Mouse (Mus musculus) testis, adult 2 months (tissue): ENCODE data around the gene Cpsf4l. TPM values are rescaled to one million over a fixed set of nuclear protein-coding genes. Genes with fewer than 3 reads are reported as not detected.
A peak's percentile ranks its signal among the peaks of the same experiment; 100 is the strongest.

ENCODE experiments used
- H3K27ac ChIP-seq: fragments of 200-500 bp; 2 replicates; pipeline ENCODE4 v1.5.1; 2012; ENCODE audit warnings: low read depth, low read length; ENCODE audit not compliant: control insufficient read depth, insufficient read depth
- H3K27me3 ChIP-seq: fragments of 200-500 bp; 2 replicates; pipeline ENCODE4 v1.6.1; 2012; ENCODE audit warnings: mild to moderate bottlenecking, low read length, moderate library complexity; ENCODE audit not compliant: control insufficient read depth, insufficient read depth
- H3K36me3 ChIP-seq: fragments of 200-500 bp; 2 replicates; pipeline ENCODE4 v1.6.1; 2012; ENCODE audit warnings: mild to moderate bottlenecking, low read length; ENCODE audit not compliant: control insufficient read depth, insufficient read depth
- H3K4me1 ChIP-seq: fragments of 200-500 bp; 2 replicates; pipeline ENCODE4 v1.6.1; 2012; ENCODE audit warnings: low read length; ENCODE audit not compliant: control insufficient read depth, insufficient read depth
- H3K4me3 ChIP-seq: fragments of 200-500 bp; 2 replicates; pipeline ENCODE4 v1.5.1; 2012; ENCODE audit warnings: low read depth, mild to moderate bottlenecking, low read length, moderate library complexity, mixed read lengths; ENCODE audit not compliant: control insufficient read depth
- CTCF ChIP-seq: fragments of 200-500 bp; IDR thresholded peaks from 2 replicates; pipeline ENCODE4 v1.5.1; 2012; ENCODE audit warnings: low read depth, mild to moderate bottlenecking, inconsistent platforms, low read length, moderate library complexity; ENCODE audit not compliant: control insufficient read depth, insufficient read depth, insufficient replicate concordance
- POLR2A ChIP-seq: fragments of 200-500 bp; IDR thresholded peaks from 2 replicates; pipeline ENCODE4 v1.6.1; 2012; ENCODE audit warnings: low read depth, mild to moderate bottlenecking, inconsistent platforms, low read length, moderate library complexity; ENCODE audit not compliant: control insufficient read depth
- polyA plus RNA-seq: library from polyadenylated mRNA; depleted of rRNA; stranded (reverse); fragments of >200 nt; gene quantifications from 2 replicates; pipeline ENCODE4 v1.2.3, GENCODE M21; 2012

Gene Cpsf4l
- polyA plus RNA-seq, 1 experiment, result 80.7 TPM

DNA sequence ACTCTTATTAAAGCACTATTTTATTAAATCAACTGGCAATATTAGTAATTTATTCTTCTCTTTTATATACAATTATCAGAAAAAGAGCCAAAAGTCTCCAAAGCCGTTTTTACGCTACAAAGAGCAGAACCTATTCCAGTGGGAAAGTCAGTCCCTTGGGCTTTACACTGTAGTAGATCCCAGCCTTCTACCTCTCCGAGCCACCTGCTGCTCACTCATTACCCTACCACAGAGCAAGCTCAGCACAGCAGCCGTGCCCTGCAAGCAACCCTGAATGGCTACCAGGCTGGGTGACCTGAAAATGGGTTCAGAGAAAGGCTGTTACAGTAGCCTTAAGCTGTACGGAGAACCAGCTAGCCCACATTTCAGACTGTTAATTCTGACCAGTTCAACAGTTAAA lies 35.2 kb downstream of the Cpsf4l start:
- Histone ChIP-seq H3K4me1 (peaks cover 2% of the 10 kb centered on the region; the same call in 1 of the 2 replicates), H3K4me3 (no peak overlapping the region), H3K27ac (no peak overlapping the region), H3K36me3 (peaks cover 5% of the 10 kb centered on the region), H3K27me3 (no peaks in the 10 kb centered on the region)
- no peak for TF ChIP-seq CTCF

DNA sequence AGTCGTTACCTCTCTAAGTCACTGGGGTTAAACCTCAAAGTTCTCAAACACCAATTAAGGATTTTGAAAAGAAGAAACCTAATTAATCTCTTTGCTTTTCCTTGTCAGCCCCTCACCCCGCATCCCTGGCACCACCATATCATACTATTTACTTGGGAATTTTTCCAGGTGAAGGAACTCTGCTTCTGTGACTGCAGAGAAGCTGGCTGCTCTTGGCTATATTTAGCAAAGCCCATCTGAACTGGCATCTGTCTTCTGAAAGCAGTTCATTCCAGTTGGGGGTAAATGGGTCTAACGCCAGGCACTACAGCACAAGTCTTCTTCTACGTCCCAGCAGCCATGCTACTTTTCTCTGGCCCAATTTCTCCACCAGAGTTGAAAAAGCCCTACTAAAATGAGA lies 36.2 kb downstream of the Cpsf4l start:
- H3K4me3 ChIP-seq, result no peak overlapping the region
- H3K27me3 ChIP-seq, result no peaks in the 10 kb centered on the region
- TF ChIP-seq CTCF (no peak), POLR2A (no peak)
- peaks cover 5% of the 10 kb centered on the region for H3K36me3 ChIP-seq
- no peak overlapping the region for H3K27ac ChIP-seq
- peaks cover 2% of the 10 kb centered on the region; the same call in 1 of the 2 replicates for H3K4me1 ChIP-seq

DNA sequence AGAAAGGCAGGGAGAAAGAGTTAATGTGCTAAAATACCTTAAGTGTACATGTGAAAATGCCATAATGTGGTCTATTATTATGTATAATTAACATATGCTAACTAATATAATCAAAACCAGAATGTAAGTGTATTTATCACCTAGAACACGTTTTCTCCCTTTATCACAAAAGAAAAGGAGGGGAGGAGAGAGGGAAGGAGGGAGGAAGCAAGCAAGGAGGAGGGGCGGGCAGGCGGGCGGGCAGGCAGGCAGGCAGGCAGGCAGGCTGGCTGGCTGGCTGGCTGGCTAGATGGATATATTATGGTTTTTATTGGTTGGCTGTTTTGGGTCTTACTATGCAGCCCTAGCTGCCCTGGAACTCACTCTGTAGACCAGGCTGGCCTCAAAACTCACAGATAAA lies 40.1 kb downstream of the Cpsf4l start:
- H3K4me3 ChIP-seq, result no peak overlapping the region
- H3K27me3 ChIP-seq, result no peaks in the 10 kb centered on the region
- H3K36me3 ChIP-seq, result peaks cover 5% of the 10 kb centered on the region
- H3K4me1 ChIP-seq, result peaks cover 3% of the 10 kb centered on the region
- TF ChIP-seq CTCF, result no peak
- TF ChIP-seq POLR2A, result no peak
- no peak overlapping the region for H3K27ac ChIP-seq

DNA sequence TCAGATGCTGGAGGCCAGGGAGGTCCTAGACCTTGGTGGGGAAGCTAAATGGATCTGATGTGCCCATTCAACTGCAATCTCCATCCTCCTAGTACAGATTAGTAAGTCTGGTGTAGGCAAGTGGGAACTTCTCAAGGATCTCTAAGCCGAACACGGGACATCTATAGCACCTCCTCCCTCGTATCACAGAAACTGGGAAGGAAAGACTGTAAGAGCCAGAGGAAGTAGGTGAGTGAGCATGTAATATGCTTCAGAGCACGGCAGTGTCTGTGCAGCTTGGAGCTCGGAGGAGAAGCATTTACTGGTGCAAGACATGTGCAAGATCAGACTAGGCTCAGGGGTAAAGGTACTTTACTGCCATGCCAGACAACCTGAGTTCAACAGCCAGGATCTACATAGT lies 41.0 kb downstream of the Cpsf4l start:
- peaks cover 4% of the 10 kb centered on the region for H3K36me3 ChIP-seq

DNA sequence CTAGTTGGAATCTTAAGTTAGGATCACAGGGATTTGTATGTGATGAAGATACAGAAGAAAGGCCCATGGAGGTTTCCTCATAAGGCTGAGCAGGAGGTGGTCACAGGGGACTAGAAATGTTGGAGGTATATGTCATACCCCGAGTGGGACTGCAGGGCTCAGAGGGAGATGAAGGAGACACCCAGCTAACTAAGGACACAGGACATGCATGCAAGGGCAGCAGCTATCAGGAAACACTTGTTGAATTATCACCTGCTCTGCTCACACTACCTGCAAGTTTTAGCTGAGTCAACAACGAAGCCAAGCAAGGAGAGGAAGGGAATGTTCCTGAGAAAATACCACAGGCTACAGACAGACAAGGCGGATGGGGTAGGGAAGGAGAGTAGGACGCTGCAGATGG lies 42.1 kb downstream of the Cpsf4l start:
- Histone ChIP-seq H3K27me3 (no peaks in the 10 kb centered on the region), H3K27ac (no peak overlapping the region), H3K4me1 (peaks cover 3% of the 10 kb centered on the region), H3K4me3 (no peak overlapping the region), H3K36me3 (peaks cover 4% of the 10 kb centered on the region)
- no peak for TF ChIP-seq POLR2A
- no peak for TF ChIP-seq CTCF

More for the DNA sequence above, 41.0 kb downstream of the Cpsf4l start:
- Histone ChIP-seq H3K4me3 (no peak overlapping the region), H3K27ac (no peak overlapping the region), H3K4me1 (peaks cover 3% of the 10 kb centered on the region), H3K27me3 (no peaks in the 10 kb centered on the region)
- no peak for TF ChIP-seq POLR2A
- TF ChIP-seq CTCF, result no peak

DNA sequence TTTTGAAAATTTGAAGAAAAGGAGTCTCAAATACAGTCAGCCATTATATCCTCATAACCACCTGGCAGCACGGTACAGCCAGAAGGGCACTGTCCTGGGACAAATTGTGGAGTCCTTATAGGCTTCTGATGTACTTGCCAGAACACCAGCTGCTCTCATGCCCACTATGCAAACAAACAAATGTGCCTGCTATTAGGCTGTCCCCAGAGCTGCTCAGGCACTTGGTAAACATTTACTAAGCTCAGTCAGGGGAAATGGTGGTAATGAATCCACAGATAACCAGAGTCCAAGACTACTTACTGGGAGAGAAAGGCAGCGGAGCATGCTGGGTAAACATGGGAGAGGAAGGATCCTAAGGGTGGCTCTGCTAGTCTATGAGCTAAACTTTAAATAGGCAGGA lies 42.7 kb downstream of the Cpsf4l start:
- H3K36me3 ChIP-seq, result peaks cover 4% of the 10 kb centered on the region
- no peak overlapping the region for H3K27ac ChIP-seq
- TF ChIP-seq POLR2A (no peak), CTCF (no peak)

DNA sequence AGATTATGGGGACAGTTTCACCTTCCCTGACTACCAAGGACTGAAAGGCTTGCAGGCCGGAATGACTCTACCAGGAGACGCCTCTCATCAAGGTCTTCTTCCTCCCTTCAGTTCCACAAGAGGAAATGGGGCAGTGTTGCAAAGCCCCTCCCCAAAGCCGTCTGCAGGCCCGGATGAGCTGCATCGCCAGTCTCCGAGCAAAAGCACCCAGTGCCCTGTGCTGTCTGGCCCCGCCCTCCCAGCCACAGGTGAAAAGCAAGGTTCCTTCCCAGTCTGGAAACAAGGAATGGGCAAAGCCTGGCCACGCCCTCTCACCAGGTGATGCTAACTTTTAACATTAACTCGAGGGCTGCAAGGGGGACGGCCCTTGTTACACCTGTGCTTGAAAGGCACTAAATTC lies 43.2 kb downstream of the Cpsf4l start:
- TF ChIP-seq POLR2A (no peak), CTCF (no peak)
- Histone ChIP-seq H3K4me1 (peaks cover 3% of the 10 kb centered on the region), H3K27me3 (no peaks in the 10 kb centered on the region), H3K27ac (no peak overlapping the region), H3K36me3 (peaks cover 4% of the 10 kb centered on the region), H3K4me3 (peak overlapping the region; percentile 75)

More for the DNA sequence above, 42.7 kb downstream of the Cpsf4l start:
- peak overlapping the region; percentile 75 for H3K4me3 ChIP-seq
- H3K4me1 ChIP-seq, result peaks cover 3% of the 10 kb centered on the region
- H3K27me3 ChIP-seq, result no peaks in the 10 kb centered on the region

DNA sequence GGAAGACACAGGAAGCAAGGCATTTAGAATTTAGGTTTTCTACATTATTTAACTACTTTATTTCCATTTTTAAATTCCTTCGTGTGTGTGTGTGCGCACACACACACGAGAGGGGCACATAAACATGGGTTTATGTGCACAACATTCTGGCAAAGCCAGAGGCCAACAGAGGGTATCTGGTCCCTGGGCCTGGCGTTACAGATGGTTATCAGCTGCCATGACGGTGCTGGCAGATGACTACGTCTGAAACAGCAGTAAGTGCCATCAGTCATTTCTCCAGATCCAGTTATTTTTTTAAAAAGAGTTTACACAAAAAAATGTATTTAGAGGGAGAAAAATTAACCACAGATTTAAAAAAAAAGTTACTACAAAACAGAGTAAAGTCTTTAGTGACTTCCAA lies 43.6 kb downstream of the Cpsf4l start:
- Histone ChIP-seq H3K36me3 (peaks cover 4% of the 10 kb centered on the region), H3K4me3 (peak overlapping the region; percentile 32), H3K27me3 (no peaks in the 10 kb centered on the region), H3K27ac (no peak overlapping the region), H3K4me1 (peaks cover 3% of the 10 kb centered on the region)
- TF ChIP-seq POLR2A (no peak), CTCF (no peak)
